Mouse (Mus musculus) cerebellum, postnatal 10 days (tissue): ENCODE measurements around the gene Myo9b.
"Not testable (repeated sequence)": the region's sequence is repeated elsewhere in the genome, so short reads cannot be mapped to it uniquely, and the experiment has no call there.

Source experiments
- DNase-seq, 2 experiments: peaks; one replicate each; pipeline ENCODE4 v3.0.0; 2021; ENCODE audit warnings: mixed read lengths in 2 of 2

The Myo9b gene

GRCm38 (mm10) chr8:71297439-71297838 lies 24.9 kb downstream of the Myo9b start:
- DNase-seq: no peak

GRCm38 (mm10) chr8:71299716-71300115 lies 27.2 kb downstream of the Myo9b start:
- DNase-seq: no peak

GRCm38 (mm10) chr8:71302788-71303187 lies 30.3 kb downstream of the Myo9b start:
- no peak for DNase-seq

- DNase-seq: no peak
These were observed 31.1 kb downstream of the Myo9b start for GRCm38 (mm10) chr8:71303632-71304031.

GRCm38 (mm10) chr8:71305988-71306387 lies 33.5 kb downstream of the Myo9b start:
- no peak for DNase-seq

GRCm38 (mm10) chr8:71307371-71307770 lies 34.9 kb downstream of the Myo9b start:
- no peak for DNase-seq

GRCm38 (mm10) chr8:71307913-71308312 lies 35.4 kb downstream of the Myo9b start:
- no peak for DNase-seq

- DNase-seq: no peak
These were observed 37.9 kb downstream of the Myo9b start for GRCm38 (mm10) chr8:71310446-71310845.

GRCm38 (mm10) chr8:71312700-71313099 lies 40.2 kb downstream of the Myo9b start:
- DNase-seq: peak; percentile 47 to 63

GRCm38 (mm10) chr8:71313951-71314350 lies 41.4 kb downstream of the Myo9b start:
- no peak for DNase-seq

- DNase-seq: no peak
These were observed 43.5 kb downstream of the Myo9b start for GRCm38 (mm10) chr8:71315972-71316371.

GRCm38 (mm10) chr8:71316486-71317031 lies 44.0 kb downstream of the Myo9b start:
- peak in 1 of 2 experiments; percentile 15 for DNase-seq

GRCm38 (mm10) chr8:71318610-71319009 lies 46.1 kb downstream of the Myo9b start:
- not testable (repeated sequence) for DNase-seq

- not testable (repeated sequence) for DNase-seq
These were observed 47.2 kb downstream of the Myo9b start for GRCm38 (mm10) chr8:71319760-71320159.

- DNase-seq: no peak
These were observed 50.4 kb downstream of the Myo9b start for GRCm38 (mm10) chr8:71322939-71323338.

GRCm38 (mm10) chr8:71324848-71325247 lies 52.3 kb downstream of the Myo9b start:
- peak; percentile 24 to 26 for DNase-seq

- not testable (repeated sequence) for DNase-seq
These were observed 65.3 kb downstream of the Myo9b start for GRCm38 (mm10) chr8:71337834-71338233.

GRCm38 (mm10) chr8:71340625-71341024 lies 68.1 kb downstream of the Myo9b start:
- DNase-seq: peak; percentile 63 to 71

- DNase-seq: no peak
These were observed 74.1 kb downstream of the Myo9b start for GRCm38 (mm10) chr8:71346581-71346980.

- DNase-seq: no peak
These were observed 78.6 kb downstream of the Myo9b start for GRCm38 (mm10) chr8:71351117-71351516.

- DNase-seq: no peak
These were observed 79.0 kb downstream of the Myo9b start for GRCm38 (mm10) chr8:71351520-71351919.

- no peak for DNase-seq
These were observed 85.5 kb downstream of the Myo9b start for GRCm38 (mm10) chr8:71358026-71358425.

GRCm38 (mm10) chr8:71366771-71367528 lies 94.4 kb downstream of the Myo9b start, which contains the start of gene Use1:
Gene Use1, plus strand, starts transcription at chr8:71366848.
- peak; percentile 92 for DNase-seq

GRCm38 (mm10) chr8:71367529-71368176 lies 95.1 kb downstream of the Myo9b start:
- peak; percentile 54 to 59 for DNase-seq
